Mouse (Mus musculus): ENCODE results near the gene Tmem120a. TPM values are rescaled to one million over a fixed set of nuclear protein-coding genes. Genes with fewer than 3 reads are reported as not detected.

The Tmem120a gene
- polyA plus RNA-seq, 1 experiment from 2014 or later, result 65.1 TPM

DNA sequence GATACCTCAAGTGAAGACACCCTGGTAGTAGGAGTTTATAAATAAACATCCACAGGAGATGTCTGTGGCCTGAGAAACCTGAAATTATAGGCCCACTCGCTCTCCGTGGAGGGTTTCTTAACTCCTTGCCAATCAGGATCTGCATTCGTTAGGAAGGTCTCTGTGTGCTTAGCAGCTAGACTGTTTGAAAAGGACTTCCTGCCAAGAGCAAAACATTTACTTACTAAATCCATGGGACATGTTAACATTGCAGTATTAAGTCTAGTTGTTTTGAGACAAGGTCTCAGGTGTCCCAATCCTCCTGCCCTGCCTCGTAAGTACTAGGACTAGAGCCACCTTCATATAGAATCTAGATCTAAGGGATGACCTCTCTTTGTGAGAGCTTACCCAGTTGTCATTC is 53.0 kb downstream of the Tmem120a start:
- 88% methylated on average over 4 of the region's 4 CpGs for WGBS
- Histone ChIP-seq H3K36me3 (ENCODE audit: control insufficient read depth, insufficient read depth, low read length) (no peaks in the 10 kb centered on the region), H3K4me2 (replicated peaks; ENCODE audit: low read depth, low read length) (no peak overlapping the region), H3K4me1 (ENCODE audit: control insufficient read depth, insufficient read depth, low read length) (peaks cover 10% of the 10 kb centered on the region), H3K9me3 (ENCODE audit: control insufficient read depth, low read length) (no peaks in the 10 kb centered on the region), H3K27me3 (ENCODE audit: control insufficient read depth, insufficient read depth, low read length) (no peaks in the 10 kb centered on the region), H3K4me3 (ENCODE audit: low read length) (no peak overlapping the region), H3K27ac (ENCODE audit: low read depth, low read length) (no peak overlapping the region), H3K9ac (ENCODE audit: low read depth, low read length) (no peak overlapping the region)
- ATAC-seq (ENCODE audit: low FRiP score, low TSS enrichment), result no peak

- Histone ChIP-seq H3K36me3 (ENCODE audit: control insufficient read depth, insufficient read depth, low read length) (no peaks in the 10 kb centered on the region), H3K4me2 (replicated peaks; ENCODE audit: low read depth, low read length) (peak overlapping the region; percentile 84), H3K27ac (ENCODE audit: low read depth, low read length) (no peak overlapping the region), H3K9me3 (ENCODE audit: control insufficient read depth, low read length) (no peaks in the 10 kb centered on the region), H3K4me3 (ENCODE audit: low read length) (peak overlapping the region; percentile 73; the same call in 1 of the 2 replicates), H3K9ac (ENCODE audit: low read depth, low read length) (no peak overlapping the region), H3K4me1 (ENCODE audit: control insufficient read depth, insufficient read depth, low read length) (peaks cover 10% of the 10 kb centered on the region), H3K27me3 (ENCODE audit: control insufficient read depth, insufficient read depth, low read length) (no peaks in the 10 kb centered on the region)
- WGBS, result 79% methylated on average over 5 of the region's 5 CpGs
- ATAC-seq (ENCODE audit: low FRiP score, low TSS enrichment), result no peak
Measured at GRCm38 (mm10) chr5:135690401-135690800, 53.8 kb downstream of the Tmem120a start.

Small RNA genes lying within 50 kb of the gene (microRNA-seq; reads per million reads assigned to microRNA genes)
- not detected for gene Mir7034

Other genes starting within 250 kb of the Tmem120a start
- 34.9 and 61.7 TPM in 2 replicates for gene Hip1, start 199.3 kb downstream of the Tmem120a start, polyA plus RNA-seq (2014; fragmentation: Nextera tagmentation; extraction: Ambion mirVana)
- not detected in 2 replicates for gene Ccl26, start 180.9 kb downstream of the Tmem120a start, polyA plus RNA-seq (2014; fragmentation: Nextera tagmentation; extraction: Ambion mirVana)
- gene Ccl24, start 171.4 kb downstream of the Tmem120a start, polyA plus RNA-seq (2014; fragmentation: Nextera tagmentation; extraction: Ambion mirVana), result 0.43 and 2.3 TPM in 2 replicates
- 42.6 and 61.7 TPM in 2 replicates for gene Rhbdd2, start 111.8 kb downstream of the Tmem120a start, polyA plus RNA-seq (2014; fragmentation: Nextera tagmentation; extraction: Ambion mirVana)
- gene Por, start 74.4 kb downstream of the Tmem120a start, polyA plus RNA-seq (2014; fragmentation: Nextera tagmentation; extraction: Ambion mirVana), result 51.8 and 64.2 TPM in 2 replicates
- 0.19 and 0.72 TPM in 2 replicates for gene Styxl1, start 33.9 kb upstream of the Tmem120a start, polyA plus RNA-seq (2014; fragmentation: Nextera tagmentation; extraction: Ambion mirVana)
- gene Mdh2, start 34.0 kb upstream of the Tmem120a start, polyA plus RNA-seq (2014; fragmentation: Nextera tagmentation; extraction: Ambion mirVana), result 429 and 590 TPM in 2 replicates
- 0.09 and 0.11 TPM in 2 replicates for gene Srrm3, start 62.4 kb upstream of the Tmem120a start, polyA plus RNA-seq (2014; fragmentation: Nextera tagmentation; extraction: Ambion mirVana)
- 32.4 and 36.9 TPM in 2 replicates for gene Hspb1, start 143.5 kb upstream of the Tmem120a start, polyA plus RNA-seq (2014; fragmentation: Nextera tagmentation; extraction: Ambion mirVana)
- gene Ywhag, start 190.2 kb upstream of the Tmem120a start, polyA plus RNA-seq (2014; fragmentation: Nextera tagmentation; extraction: Ambion mirVana), result 90.2 and 105 TPM in 2 replicates
- gene Ssc4d, start 230.1 kb upstream of the Tmem120a start, polyA plus RNA-seq (2014; fragmentation: Nextera tagmentation; extraction: Ambion mirVana), result 10.2 and 10.3 TPM in 2 replicates
- gene Zp3, start 235.7 kb upstream of the Tmem120a start, polyA plus RNA-seq (2014; fragmentation: Nextera tagmentation; extraction: Ambion mirVana), result 0.29 TPM in 1 of 2 replicates, not detected in the other